In the genomic region with DNA sequence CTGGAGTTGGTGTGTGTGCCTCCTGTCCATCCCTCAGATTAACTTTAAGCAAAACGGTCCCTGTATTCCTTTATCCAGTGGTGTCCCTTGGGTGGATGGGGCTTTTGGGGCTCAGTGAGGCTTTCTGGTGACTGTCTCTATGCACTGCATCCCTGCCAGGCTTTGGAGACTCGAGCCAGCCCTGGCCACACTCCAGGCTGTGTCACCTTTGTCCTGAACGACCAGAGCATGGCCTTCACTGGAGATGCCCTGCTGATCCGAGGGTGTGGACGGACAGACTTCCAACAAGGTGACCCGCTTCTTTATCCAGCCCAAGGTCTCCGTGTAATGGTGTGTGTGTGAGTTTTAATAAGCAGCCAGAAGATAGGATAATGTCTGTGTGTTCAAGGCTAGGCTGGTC, we compare ENCODE assay signal across 16 mouse cellular contexts. TPM values are rescaled to one million over a fixed set of nuclear protein-coding genes. Genes with fewer than 3 reads are reported as not detected.
"Had no signal": no experiment of that assay in that cellular context is flagged by ENCODE, and none has a peak within 500 bp of the region (broad histone marks: within the 10 kb centered on the region; RNA-seq: fewer than 3 reads in every experiment).

No protein-coding gene starts in this region.

- DNase-seq: liver, embryonic 13.5 days; lung, embryonic 14.5 days; right cerebral cortex, adult 18-20 months; right cerebral cortex, postnatal 14 days; right cerebral cortex, postnatal 4 days; thymus, adult 18-20 months; thymus, postnatal 36 days had no signal

- H3K4me3 ChIP-seq: left cerebral cortex, adult 2 months; liver, embryonic 13.5 days; midbrain, embryonic 12.5 days; midbrain, embryonic 15.5 days; neural tube, embryonic 12.5 days; neural tube, embryonic 15.5 days had no signal

- H3K27ac ChIP-seq: kidney, postnatal 0 days; left cerebral cortex, adult 2 months; liver, embryonic 13.5 days; macrophage; midbrain, embryonic 12.5 days; midbrain, embryonic 15.5 days; neural tube, embryonic 12.5 days; neural tube, embryonic 15.5 days had no signal

- H3K9ac ChIP-seq: liver, embryonic 13.5 days; lung, embryonic 14.5 days; midbrain, embryonic 12.5 days; midbrain, embryonic 15.5 days; neural tube, embryonic 12.5 days; neural tube, embryonic 15.5 days had no signal

- H3K36me3 ChIP-seq: liver, embryonic 13.5 days; midbrain, embryonic 12.5 days; midbrain, embryonic 15.5 days; neural tube, embryonic 12.5 days; neural tube, embryonic 15.5 days had no signal

RNA-seq across cellular contexts. Expression of a gene that starts 4.5 kb away (rescaled TPM):
- total RNA-seq: left cerebral cortex, adult 2 months had no signal
- polyA plus RNA-seq: midbrain, embryonic 12.5 days; midbrain, embryonic 15.5 days; neural tube, embryonic 12.5 days; neural tube, embryonic 15.5 days had no signal

RNA-seq across cellular contexts. Expression of a gene that starts 30.3 kb away (rescaled TPM):
- total RNA-seq: megakaryocyte, adult 5-6 weeks had no signal
- polyA plus RNA-seq: liver, embryonic 13.5 days; lung, postnatal 0 days; macrophage had no signal
